Comparison of ENCODE assay signal across 15 mouse cellular contexts in the genomic region with DNA sequence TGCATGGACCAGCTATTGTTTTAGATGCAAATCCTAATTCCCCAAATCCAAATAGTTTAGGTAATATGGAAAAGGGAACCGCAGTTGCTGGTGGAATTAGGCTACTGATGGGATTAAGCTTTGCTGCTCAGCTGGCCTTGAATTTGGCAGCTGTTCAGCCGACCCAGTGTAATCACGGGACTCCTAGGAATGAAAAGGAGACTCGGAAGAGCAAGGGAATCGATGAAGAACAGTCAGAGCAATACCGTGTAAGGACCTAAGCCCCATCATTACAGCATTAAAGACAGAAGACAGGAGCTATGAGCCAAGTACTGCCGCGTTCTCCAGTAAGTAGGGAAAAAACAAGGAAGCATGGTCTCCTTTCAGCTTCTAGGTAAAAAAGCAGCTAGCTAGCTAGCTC.
DNase-seq lines count a peak whose midpoint lies in the region; ATAC-seq lines count a peak whose summit lies in the region.
"Had no signal": no experiment of that assay in that cellular context is flagged by ENCODE, and none has a peak within 500 bp of the region (broad histone marks: within the 10 kb centered on the region; RNA-seq: fewer than 3 reads in every experiment).

No protein-coding gene starts in this region.

- WGBS in embryonic facial prominence, embryonic 14.5 days, result 58% methylated on average over 8 of the region's 8 CpGs
- WGBS in embryonic facial prominence, embryonic 10.5 days, result 67% methylated on average over 8 of the region's 8 CpGs
- WGBS in midbrain, embryonic 11.5 days, result 55% methylated on average over 8 of the region's 8 CpGs
- WGBS in midbrain, embryonic 10.5 days, result 68% methylated on average over 8 of the region's 8 CpGs
- WGBS in midbrain, embryonic 14.5 days, result 34% methylated on average over 8 of the region's 8 CpGs

- ATAC-seq in embryonic facial prominence, embryonic 14.5 days (ENCODE audit: low read depth), result no peak
- peak; percentile 54; the same call in 1 of the 2 replicates for ATAC-seq in midbrain, embryonic 11.5 days (ENCODE audit: low FRiP score)
- no peak; the same call in 1 of the 2 replicates for ATAC-seq in midbrain, embryonic 14.5 days (ENCODE audit: low FRiP score, low TSS enrichment)
- ATAC-seq: activated CD4-positive, CD25-positive, alpha-beta regulatory T cell, adult 4 months had no signal

- H3K4me1 ChIP-seq in embryonic facial prominence, embryonic 14.5 days (ENCODE audit: control insufficient read depth, insufficient read depth, low read length), result no peaks in the 10 kb centered on the region
- no peaks in the 10 kb centered on the region for H3K4me1 ChIP-seq in embryonic facial prominence, embryonic 10.5 days
- no peaks in the 10 kb centered on the region for H3K4me1 ChIP-seq in midbrain, embryonic 11.5 days (ENCODE audit: control insufficient read depth, insufficient read depth, low read length)
- no peaks in the 10 kb centered on the region for H3K4me1 ChIP-seq in midbrain, embryonic 10.5 days
- H3K4me1 ChIP-seq in midbrain, embryonic 14.5 days (ENCODE audit: control insufficient read depth, insufficient read depth, low read length), result no peaks in the 10 kb centered on the region
- H3K4me1 ChIP-seq: embryonic facial prominence, embryonic 12.5 days; limb, embryonic 12.5 days; liver, embryonic 15.5 days had no signal

- no peak overlapping the region for H3K9ac ChIP-seq in embryonic facial prominence, embryonic 14.5 days (ENCODE audit: low read depth, low read length)
- H3K9ac ChIP-seq in midbrain, embryonic 11.5 days (ENCODE audit: low read length), result no peak overlapping the region
- no peak overlapping the region for H3K9ac ChIP-seq in midbrain, embryonic 14.5 days (replicated peaks; ENCODE audit: low read length)
- H3K9ac ChIP-seq: embryonic facial prominence, embryonic 12.5 days; limb, embryonic 12.5 days; liver, embryonic 15.5 days had no signal

- no peaks in the 10 kb centered on the region for H3K9me3 ChIP-seq in embryonic facial prominence, embryonic 14.5 days (ENCODE audit: control insufficient read depth, low read length)
- H3K9me3 ChIP-seq in embryonic facial prominence, embryonic 10.5 days, result no peaks in the 10 kb centered on the region
- H3K9me3 ChIP-seq in midbrain, embryonic 11.5 days (ENCODE audit: control insufficient read depth, low read length), result no peaks in the 10 kb centered on the region
- H3K9me3 ChIP-seq in midbrain, embryonic 10.5 days (replicated peaks), result no peaks in the 10 kb centered on the region
- H3K9me3 ChIP-seq in midbrain, embryonic 14.5 days (ENCODE audit: control insufficient read depth, low read length), result no peaks in the 10 kb centered on the region
- H3K9me3 ChIP-seq: embryonic facial prominence, embryonic 12.5 days; limb, embryonic 12.5 days had no signal

- peak; percentile 38 for DNase-seq in embryonic facial prominence, embryonic 14.5 days (ENCODE audit: low spot score)
- no peak for DNase-seq in embryonic facial prominence, embryonic 10.5 days (ENCODE audit: low spot score)
- no peak for DNase-seq in midbrain, embryonic 11.5 days (ENCODE audit: low spot score, missing footprints)
- no peak for DNase-seq in midbrain, embryonic 10.5 days (ENCODE audit: low spot score)
- peak; percentile 49 for DNase-seq in midbrain, embryonic 14.5 days
- DNase-seq in thymus, postnatal 14 days, result no peak
- DNase-seq in kidney, postnatal 14 days, result no peak
- DNase-seq in heart, postnatal 10 days, result no peak
- DNase-seq: heart, postnatal 14 days; kidney, adult 8-10 months; thymus, adult 2 months had no signal

- H3K4me2 ChIP-seq in embryonic facial prominence, embryonic 14.5 days (ENCODE audit: low read depth, low read length), result no peak overlapping the region
- no peak overlapping the region for H3K4me2 ChIP-seq in midbrain, embryonic 11.5 days
- H3K4me2 ChIP-seq in midbrain, embryonic 14.5 days (ENCODE audit: low read length), result no peak overlapping the region
- H3K4me2 ChIP-seq: embryonic facial prominence, embryonic 12.5 days; limb, embryonic 12.5 days; liver, embryonic 15.5 days had no signal

- no peak overlapping the region for H3K27ac ChIP-seq in embryonic facial prominence, embryonic 14.5 days (replicated peaks; ENCODE audit: low read depth, low read length)
- no peak overlapping the region for H3K27ac ChIP-seq in embryonic facial prominence, embryonic 10.5 days (replicated peaks)
- H3K27ac ChIP-seq in midbrain, embryonic 11.5 days (ENCODE audit: low read depth, low read length), result no peak overlapping the region
- no peak overlapping the region for H3K27ac ChIP-seq in midbrain, embryonic 10.5 days (replicated peaks)
- no peak overlapping the region for H3K27ac ChIP-seq in midbrain, embryonic 14.5 days (replicated peaks; ENCODE audit: low read depth, low read length)
- H3K27ac ChIP-seq: embryonic facial prominence, embryonic 12.5 days; limb, embryonic 12.5 days; liver, embryonic 15.5 days had no signal

- intact Hi-C loops in heart, postnatal 10 days (cut with DNase I), result no loop called here

- H3K27me3 ChIP-seq in embryonic facial prominence, embryonic 14.5 days (replicated peaks; ENCODE audit: control insufficient read depth, insufficient read depth, low read length), result no peaks in the 10 kb centered on the region
- no peaks in the 10 kb centered on the region for H3K27me3 ChIP-seq in embryonic facial prominence, embryonic 10.5 days (replicated peaks; ENCODE audit: low read depth, poor library complexity, severe bottlenecking)
- H3K27me3 ChIP-seq in midbrain, embryonic 11.5 days (ENCODE audit: control insufficient read depth, insufficient read depth, low read length), result no peaks in the 10 kb centered on the region
- H3K27me3 ChIP-seq in midbrain, embryonic 10.5 days (ENCODE audit: low read depth, poor library complexity, severe bottlenecking), result no peaks in the 10 kb centered on the region
- H3K27me3 ChIP-seq in midbrain, embryonic 14.5 days (ENCODE audit: control insufficient read depth, insufficient read depth, low read length), result no peaks in the 10 kb centered on the region
- H3K27me3 ChIP-seq: embryonic facial prominence, embryonic 12.5 days; limb, embryonic 12.5 days; liver, embryonic 15.5 days had no signal

- no peaks in the 10 kb centered on the region for H3K36me3 ChIP-seq in embryonic facial prominence, embryonic 14.5 days (ENCODE audit: control insufficient read depth, insufficient read depth, low read length)
- no peaks in the 10 kb centered on the region for H3K36me3 ChIP-seq in embryonic facial prominence, embryonic 10.5 days (replicated peaks)
- H3K36me3 ChIP-seq in midbrain, embryonic 11.5 days (ENCODE audit: control insufficient read depth, insufficient read depth, low read length), result no peaks in the 10 kb centered on the region
- no peaks in the 10 kb centered on the region for H3K36me3 ChIP-seq in midbrain, embryonic 10.5 days
- H3K36me3 ChIP-seq in midbrain, embryonic 14.5 days (ENCODE audit: control insufficient read depth, insufficient read depth, low read length), result no peaks in the 10 kb centered on the region
- H3K36me3 ChIP-seq: embryonic facial prominence, embryonic 12.5 days; limb, embryonic 12.5 days; liver, embryonic 15.5 days had no signal

- H3K4me3 ChIP-seq in embryonic facial prominence, embryonic 14.5 days (ENCODE audit: low read depth, low read length), result no peak overlapping the region
- no peak overlapping the region for H3K4me3 ChIP-seq in embryonic facial prominence, embryonic 10.5 days
- no peak overlapping the region for H3K4me3 ChIP-seq in midbrain, embryonic 11.5 days (ENCODE audit: low read depth, low read length)
- no peak overlapping the region for H3K4me3 ChIP-seq in midbrain, embryonic 10.5 days
- no peak overlapping the region for H3K4me3 ChIP-seq in midbrain, embryonic 14.5 days (replicated peaks; ENCODE audit: low read depth, low read length)
- H3K4me3 ChIP-seq: embryonic facial prominence, embryonic 12.5 days; limb, embryonic 12.5 days; liver, embryonic 15.5 days had no signal

Comparison
In these comparisons a context has a peak if more than half of its experiments do, and no peak if none do; other contexts are left out.
1. DNase-seq: peak in embryonic facial prominence, embryonic 14.5 days (single experiment) and midbrain, embryonic 14.5 days (single experiment); none in embryonic facial prominence, embryonic 10.5 days (single experiment), midbrain, embryonic 11.5 days (single experiment), midbrain, embryonic 10.5 days (single experiment), thymus, postnatal 14 days (single experiment), kidney, postnatal 14 days (single experiment) and heart, postnatal 10 days (0 of 2).